Comparison of ENCODE assay signal across 8 mouse cellular contexts in genomic region chr10:54074609-54075421, GRCm38 (mm10). TPM values are rescaled to one million over a fixed set of nuclear protein-coding genes. Genes with fewer than 3 reads are reported as not detected.
DNase-seq lines count a peak whose midpoint lies in the region; TF ChIP-seq lines count a peak whose summit lies in the region.

No protein-coding gene starts in this region.

- no peaks in the 10 kb centered on the region for H3K27me3 ChIP-seq in testis, adult 2 months (ENCODE audit: control insufficient read depth, insufficient read depth, low read length)

- intact Hi-C loops in gastrocnemius, adult 2 months (cut with DNase I), result loop anchor here (5.0 to 10.0 kb wide), 2 partner anchors 38 to 200 kb away; no protein-coding TSS in a partner anchor
- intact Hi-C loops in heart, postnatal 25 days (cut with DNase I), result loop anchor here (5.0 to 10.0 kb wide), 2 partner anchors 38 to 210 kb away; no protein-coding TSS in a partner anchor

- peaks cover 5% of the 10 kb centered on the region; the same call in 1 of the 2 replicates for H3K4me1 ChIP-seq in embryonic fibroblast, embryonic 13.5 days (ENCODE audit: control insufficient read depth, insufficient read depth, low read length)
- H3K4me1 ChIP-seq in testis, adult 2 months (ENCODE audit: control insufficient read depth, insufficient read depth, low read length), result peaks cover 2% of the 10 kb centered on the region

- TF ChIP-seq CTCF in gastrocnemius, adult 2 months (IDR thresholded peaks at IDR 0.05), result no peak
- no peak for TF ChIP-seq CTCF in embryonic fibroblast, embryonic 13.5 days (IDR thresholded peaks at IDR 0.05; ENCODE audit: borderline replicate concordance, insufficient read depth, low read length)
- TF ChIP-seq CTCF in testis, adult 2 months (IDR thresholded peaks at IDR 0.05; ENCODE audit: control insufficient read depth, insufficient read depth, insufficient replicate concordance, low read depth, low read length), result no peak

- no peaks in the 10 kb centered on the region for H3K36me3 ChIP-seq in testis, adult 2 months (ENCODE audit: control insufficient read depth, insufficient read depth, low read length)

- DNase-seq in gastrocnemius, adult 2 months, result peak; percentile 55
- no peak for DNase-seq in gastrocnemius, adult 18-20 months (ENCODE audit: low spot score)
- peak; percentile 13 for DNase-seq in adrenal gland, adult 8-10 months
- DNase-seq in heart, postnatal 25 days (ENCODE audit: low spot score), result peak; percentile 7
- DNase-seq in liver, result peak; percentile 50
- DNase-seq in naive thymus-derived CD4-positive, alpha-beta T cell, adult 2 months (ENCODE audit: low read depth), result peak; percentile 66

- H3K4me3 ChIP-seq in gastrocnemius, adult 2 months, result peak overlapping the region; percentile 85
- H3K4me3 ChIP-seq in embryonic fibroblast, embryonic 13.5 days (ENCODE audit: insufficient read depth, low read length), result peak overlapping the region; percentile 81
- H3K4me3 ChIP-seq in testis, adult 2 months (ENCODE audit: control insufficient read depth, low read depth, low read length), result peak overlapping the region; percentile 57

- peak overlapping the region; percentile 88 for H3K27ac ChIP-seq in gastrocnemius, adult 2 months
- no peak overlapping the region for H3K27ac ChIP-seq in embryonic fibroblast, embryonic 13.5 days (ENCODE audit: insufficient read depth, low read length)
- no peak overlapping the region for H3K27ac ChIP-seq in testis, adult 2 months (ENCODE audit: control insufficient read depth, insufficient read depth, low read depth, low read length)

- TF ChIP-seq POLR2A in embryonic fibroblast, embryonic 13.5 days (IDR thresholded peaks at IDR 0.05; ENCODE audit: low read depth, low read length), result no peak
- no peak for TF ChIP-seq POLR2A in testis, adult 2 months (IDR thresholded peaks at IDR 0.05; ENCODE audit: control insufficient read depth, low read depth, low read length)

RNA-seq across cellular contexts. Expression of gene Man1a, which starts 1.6 kb away (rescaled TPM):
- total RNA-seq in gastrocnemius, adult 2 months (2021), result 10 to 100 TPM in 1 of 2 experiments, 1 to 10 TPM in 1; 8.4 to 10.4 TPM
- 1 to 10 TPM; 7.1 to 8.9 TPM for total RNA-seq in gastrocnemius, adult 18-20 months (2021)
- total RNA-seq in adrenal gland, adult 8-10 months (2022), result 100 to 1,000 TPM in 2 of 4 experiments, 10 to 100 TPM in 2; 21.9 to 151 (median 82.6) TPM
- 29.5 and 31.8 TPM in 2 replicates for polyA plus RNA-seq in embryonic fibroblast, embryonic 13.5 days (2011; ENCODE audit: insufficient read length, low read depth, missing spikeins)
- 10 to 100 TPM; 35.0 to 36.2 TPM for total RNA-seq in heart, postnatal 25 days (2021)
- 0.36 and 0.60 TPM in 2 replicates for polyA plus RNA-seq in testis, adult 2 months (2012; rRNA removed)
